Mouse (Mus musculus): ENCODE measurements around the gene Rasgef1b.

DNA sequence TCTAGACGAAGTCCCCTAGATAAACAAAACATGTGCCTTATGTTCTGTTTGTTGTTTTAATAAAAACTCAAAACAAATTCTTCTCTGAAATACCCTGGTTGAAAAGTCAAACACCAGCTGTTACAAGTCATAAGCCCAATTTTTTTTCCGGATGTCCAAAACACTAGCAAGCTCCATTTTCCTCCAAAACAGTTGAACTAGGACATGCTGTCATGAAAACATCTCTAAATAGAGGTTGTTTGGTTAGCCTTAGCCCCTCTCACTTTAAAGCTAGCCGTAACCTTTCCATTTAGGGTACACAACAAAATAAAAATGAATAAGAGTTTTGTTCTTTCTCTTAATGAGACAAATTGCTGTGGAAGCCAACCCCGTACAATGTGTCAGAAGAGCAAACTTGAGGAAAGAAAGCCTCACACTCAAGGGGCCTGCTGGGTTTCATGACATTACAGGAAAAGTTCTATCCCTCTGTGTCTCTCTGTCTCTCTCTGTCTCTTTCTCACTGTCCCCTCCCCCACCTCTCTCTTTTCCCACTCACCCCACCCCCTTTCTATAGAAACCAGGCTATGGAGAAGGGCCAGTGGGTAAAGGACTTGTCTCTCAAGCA, 467.6 kb downstream of the Rasgef1b start:
- TF ChIP-seq POLR2A (IDR thresholded peaks at IDR 0.05; ENCODE audit: insufficient read length, low read depth) (no peak), CEBPB (IDR thresholded peaks at IDR 0.05; ENCODE audit: insufficient read depth, poor library complexity, severe bottlenecking) (no peak), MYOG (IDR thresholded peaks at IDR 0.05; ENCODE audit: control insufficient read depth in 1 of 3, insufficient read depth in 1 of 3, insufficient read length in 2 of 3, low read depth in 2 of 3) (no peak)
